Mouse (Mus musculus) liver, embryonic 14.5 days (tissue): ENCODE measurements around the gene Atp6ap2.

Experiments
- CTCF ChIP-seq: IDR thresholded peaks from 2 replicates; pipeline ENCODE4 v1.5.1; 2016; ENCODE audit warnings: antibody characterized with exemption, low read depth, control low read depth
- EP300 ChIP-seq: IDR thresholded peaks from 2 replicates; pipeline ENCODE4 v1.6.1; 2016; ENCODE audit warnings: antibody characterized with exemption, low read depth

DNA sequence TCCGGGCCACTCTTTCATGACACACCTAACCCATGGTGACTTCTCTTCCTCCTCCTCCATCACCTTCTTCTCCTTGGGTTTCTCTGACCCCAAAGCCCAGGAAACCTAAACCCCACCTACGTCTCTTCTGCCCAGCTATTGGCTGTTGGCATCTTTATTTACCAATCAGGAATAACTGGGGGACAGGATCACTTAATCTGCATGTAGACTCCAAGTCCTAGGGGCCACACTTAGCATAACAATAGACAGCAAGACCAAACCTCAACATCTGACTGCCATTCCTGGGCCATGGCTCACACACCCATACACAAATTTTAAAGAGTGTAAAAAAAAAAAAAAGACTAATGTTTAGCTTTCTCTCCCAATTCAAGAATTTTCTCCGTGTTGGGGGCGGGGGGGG is 37.5 kb downstream of the Atp6ap2 start:
- no peak for TF ChIP-seq CTCF
- TF ChIP-seq EP300: no peak
